Mouse (Mus musculus): ENCODE measurements around the gene Ttll9. TPM values are rescaled to one million over a fixed set of nuclear protein-coding genes. Genes with fewer than 3 reads are reported as not detected.

The Ttll9 gene
- polyA plus RNA-seq, 1 experiment from 2014 or later, result 1.2 TPM

DNA sequence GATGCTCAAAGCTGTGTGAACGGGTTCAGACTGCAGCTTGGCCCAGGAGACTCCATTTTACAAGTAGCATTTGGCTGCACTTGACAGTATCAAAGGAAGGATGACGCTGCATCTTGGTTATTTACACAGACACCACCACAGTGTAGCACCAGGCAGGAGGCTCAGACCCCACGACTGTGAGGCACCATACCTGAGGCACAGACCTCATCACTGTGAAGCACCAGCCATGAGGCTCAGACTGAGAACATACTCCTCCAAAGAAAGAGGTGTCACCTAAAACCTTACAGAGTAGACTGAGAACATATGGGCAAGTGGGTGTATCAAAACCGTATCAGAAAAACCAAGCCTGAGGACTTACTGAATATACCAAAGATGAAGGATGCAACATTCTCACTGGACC, 60.6 kb downstream of the Ttll9 start:
- Histone ChIP-seq H3K4me2 (no peak overlapping the region), H3K4me1 (no peaks in the 10 kb centered on the region; the same call in 1 of the 2 replicates), H3K36me3 (replicated peaks) (no peaks in the 10 kb centered on the region), H3K9ac (no peak overlapping the region), H3K27ac (no peak overlapping the region), H3K4me3 (replicated peaks) (no peak overlapping the region), H3K9me3 (no peaks in the 10 kb centered on the region), H3K27me3 (peaks cover 17% of the 10 kb centered on the region)
- ATAC-seq (ENCODE audit: low FRiP score), result no peak
- WGBS, result 71% methylated on average over 4 of the region's 4 CpGs

DNA sequence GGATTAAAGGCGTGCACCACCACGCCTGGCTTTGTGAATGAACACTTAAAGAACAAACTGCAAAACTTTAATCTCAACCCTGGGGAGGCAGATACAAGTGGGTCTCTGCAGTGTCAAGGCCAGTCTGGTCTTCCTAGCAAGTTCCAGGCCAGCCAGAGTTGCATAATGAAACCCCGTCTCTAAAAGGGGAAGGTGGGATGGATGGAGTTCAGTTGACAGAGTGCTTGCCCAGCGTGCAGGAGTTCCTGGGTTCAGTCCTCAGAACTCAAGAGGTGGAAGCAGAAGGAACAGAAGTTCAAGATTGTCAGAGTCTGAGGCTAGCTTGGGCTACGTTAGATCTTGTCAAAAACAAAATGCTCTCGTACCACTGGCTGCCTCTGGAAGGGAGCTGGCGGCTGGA, 63.8 kb downstream of the Ttll9 start:
- 85% methylated on average over 7 of the region's 7 CpGs for WGBS
- Histone ChIP-seq H3K4me3 (replicated peaks) (no peak overlapping the region), H3K27me3 (peaks cover 43% of the 10 kb centered on the region), H3K4me2 (no peak overlapping the region), H3K36me3 (replicated peaks) (no peaks in the 10 kb centered on the region), H3K9me3 (no peaks in the 10 kb centered on the region), H3K4me1 (peaks cover 6% of the 10 kb centered on the region; the same call in 1 of the 2 replicates), H3K9ac (no peak overlapping the region), H3K27ac (no peak overlapping the region)
- no peak for ATAC-seq (ENCODE audit: low FRiP score)

DNA sequence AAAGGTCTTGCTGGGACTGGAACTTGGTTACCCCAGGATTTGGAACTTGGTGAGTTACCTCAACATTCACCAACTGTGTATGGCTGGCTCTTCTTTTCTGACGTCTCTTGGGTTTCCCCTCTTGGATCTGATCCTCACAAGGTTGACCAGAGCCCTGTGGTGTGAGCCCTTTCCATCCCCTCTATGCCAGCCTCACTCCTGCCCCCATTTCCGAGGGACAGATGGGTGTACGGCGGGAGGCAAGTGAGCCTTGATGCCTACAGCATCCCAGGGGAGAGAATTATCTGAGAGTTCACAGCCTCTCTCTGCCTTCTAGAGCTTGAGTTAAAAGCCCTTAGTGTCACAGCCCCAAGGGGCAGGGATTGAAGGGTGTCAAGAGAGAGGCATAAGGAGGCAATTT, 65.2 kb downstream of the Ttll9 start:
- Histone ChIP-seq H3K4me1 (peaks cover 19% of the 10 kb centered on the region), H3K9ac (no peak overlapping the region), H3K27ac (no peak overlapping the region), H3K9me3 (no peaks in the 10 kb centered on the region), H3K4me3 (replicated peaks) (no peak overlapping the region), H3K4me2 (no peak overlapping the region), H3K36me3 (replicated peaks) (no peaks in the 10 kb centered on the region), H3K27me3 (peaks cover 57% of the 10 kb centered on the region)
- ATAC-seq (ENCODE audit: low FRiP score), result no peak
- 69% methylated on average over 4 of the region's 4 CpGs for WGBS

DNA sequence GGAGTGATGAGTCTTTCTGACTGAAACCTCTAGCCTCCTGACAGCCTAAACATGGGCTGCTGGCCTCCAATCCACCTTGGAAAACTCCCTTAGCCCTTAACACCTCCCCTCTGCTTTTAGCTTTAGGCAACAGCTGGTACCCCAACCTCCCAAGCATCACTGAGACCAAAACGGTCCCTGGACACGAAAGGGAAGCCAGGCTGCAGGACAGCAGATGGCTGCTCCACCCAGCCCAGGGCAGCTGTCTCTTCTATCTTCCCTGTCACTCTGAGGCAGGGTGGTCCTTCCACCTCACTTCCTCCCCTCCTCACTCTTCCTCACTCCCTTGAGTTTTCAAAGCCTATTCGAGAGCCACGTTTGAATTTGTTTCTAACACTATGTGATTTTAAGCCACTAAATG, 68.1 kb downstream of the Ttll9 start:
- no peak for ATAC-seq (ENCODE audit: low FRiP score)
- H3K9me3 ChIP-seq, result no peaks in the 10 kb centered on the region
- peaks cover 31% of the 10 kb centered on the region for H3K4me1 ChIP-seq
- WGBS, result 25% methylated on average over 4 of the region's 4 CpGs
- no peak overlapping the region for H3K9ac ChIP-seq
- no peak overlapping the region for H3K4me3 ChIP-seq (replicated peaks)
- no peak overlapping the region for H3K27ac ChIP-seq
- no peak overlapping the region for H3K4me2 ChIP-seq
- H3K36me3 ChIP-seq (replicated peaks), result no peaks in the 10 kb centered on the region
- H3K27me3 ChIP-seq, result peaks cover 68% of the 10 kb centered on the region

DNA sequence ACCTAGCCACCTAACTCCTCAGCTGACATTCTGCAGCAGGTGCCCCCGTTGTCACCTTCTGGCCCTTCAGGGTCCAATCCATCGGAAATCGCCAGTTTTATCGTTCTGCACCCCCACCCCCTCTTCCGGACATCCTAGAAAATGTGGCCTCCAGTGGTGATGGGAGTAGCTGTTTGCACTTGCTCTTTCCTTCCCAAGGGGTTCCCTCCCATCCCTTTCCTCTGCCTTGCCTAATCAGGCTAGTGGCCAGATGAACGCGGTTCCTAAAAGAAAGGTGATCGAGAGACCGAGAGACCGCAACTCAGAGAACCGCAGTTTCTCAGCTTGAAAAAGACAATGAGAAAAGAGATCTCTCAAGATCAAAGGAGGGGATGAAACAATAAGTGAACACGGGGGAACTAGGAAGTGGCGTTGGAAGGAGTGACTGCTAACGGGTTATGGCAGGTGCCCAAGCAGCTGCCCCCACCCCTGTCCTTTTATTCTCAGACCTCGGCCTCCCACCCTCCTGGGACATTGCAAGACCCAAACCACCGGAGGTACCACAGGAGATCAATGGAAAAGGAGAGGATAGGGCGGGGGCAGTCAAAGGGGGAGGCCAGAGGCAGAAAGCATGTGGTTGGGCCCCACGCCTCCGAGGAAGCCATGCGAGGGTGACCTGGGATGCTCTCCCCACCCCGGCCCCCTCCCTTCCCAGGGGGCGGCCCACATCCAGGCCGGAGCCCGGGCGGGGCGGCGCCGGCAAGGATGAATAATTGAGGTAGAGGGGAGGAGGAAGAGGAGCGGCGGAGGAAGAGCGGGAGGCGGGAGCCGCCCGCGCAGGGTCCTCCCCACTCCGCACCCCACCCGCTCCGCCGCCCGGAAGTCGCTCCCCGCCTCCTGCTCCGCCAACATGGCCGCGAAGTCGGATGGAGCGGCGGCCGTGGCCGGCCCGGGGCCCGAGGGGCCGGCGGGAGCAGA, 69.1 kb downstream of the Ttll9 start, which contains the start of gene Xkr7:
Xkr7 (plus strand) TSS at position 727 of the 957 bp plus-strand sequence.
- WGBS, result under 1% methylated on average over 29 of the region's 54 CpGs
- H3K4me3 ChIP-seq (replicated peaks), result peak within 1 kb of the TSS; percentile 61
- H3K9ac ChIP-seq, result peak within 1 kb of the TSS; percentile 64
- peaks cover 31% of the 10 kb centered on the region for H3K4me1 ChIP-seq
- H3K27me3 ChIP-seq, result peaks cover 69% of the 10 kb centered on the region
- peak within 1 kb of the TSS; percentile 81 for H3K4me2 ChIP-seq
- no peaks in the 10 kb centered on the region for H3K9me3 ChIP-seq
- H3K27ac ChIP-seq, result peak within 1 kb of the TSS; percentile 53
- no peaks in the 10 kb centered on the region for H3K36me3 ChIP-seq (replicated peaks)
- peak; percentile 84 for ATAC-seq (ENCODE audit: low FRiP score)

DNA sequence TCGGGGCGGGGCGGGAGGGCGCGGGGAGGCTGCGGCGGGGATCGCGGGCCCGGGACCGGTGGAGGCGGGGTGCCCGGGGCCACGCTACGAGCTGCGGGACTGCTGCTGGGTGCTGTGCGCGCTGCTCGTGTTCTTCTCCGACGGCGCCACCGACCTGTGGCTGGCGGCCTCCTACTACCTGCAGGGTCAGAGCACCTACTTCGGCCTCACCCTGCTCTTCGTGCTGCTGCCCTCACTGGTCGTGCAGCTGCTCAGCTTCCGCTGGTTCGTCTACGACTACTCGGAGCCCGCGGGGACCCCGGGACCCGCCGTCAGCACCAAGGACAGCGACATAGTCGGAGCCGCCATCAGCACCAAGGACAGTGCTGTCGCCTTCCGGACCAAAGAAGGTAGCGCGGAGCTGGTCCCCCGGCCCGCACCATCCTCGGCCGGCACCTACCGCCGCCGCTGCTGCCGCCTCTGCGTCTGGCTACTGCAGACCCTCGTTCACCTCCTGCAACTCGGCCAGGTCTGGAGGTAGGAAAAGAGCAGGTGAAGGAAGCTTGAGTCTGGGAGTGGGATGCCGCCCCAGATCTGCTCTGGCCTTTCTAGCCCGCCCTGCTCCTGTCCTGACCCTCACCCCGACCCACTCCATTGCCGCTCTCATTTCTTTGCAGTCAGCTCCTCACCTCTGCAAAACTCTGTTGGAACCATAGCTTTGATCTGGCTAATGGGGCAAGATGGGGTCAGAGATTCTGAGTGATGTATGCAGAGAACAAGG, 70.0 kb downstream of the Ttll9 start:
- 2% methylated on average over 48 of the region's 58 CpGs for WGBS
- peak overlapping the region; percentile 61 for H3K4me3 ChIP-seq (replicated peaks)
- peaks cover 72% of the 10 kb centered on the region for H3K27me3 ChIP-seq
- H3K9ac ChIP-seq, result peak overlapping the region; percentile 64
- H3K27ac ChIP-seq, result peak overlapping the region; percentile 53; the same call in 1 of the 2 replicates
- H3K9me3 ChIP-seq, result no peaks in the 10 kb centered on the region
- peaks cover 31% of the 10 kb centered on the region for H3K4me1 ChIP-seq
- H3K36me3 ChIP-seq (replicated peaks), result no peaks in the 10 kb centered on the region
- peak overlapping the region; percentile 81 for H3K4me2 ChIP-seq
- peak; percentile 78 for ATAC-seq (ENCODE audit: low FRiP score)

DNA sequence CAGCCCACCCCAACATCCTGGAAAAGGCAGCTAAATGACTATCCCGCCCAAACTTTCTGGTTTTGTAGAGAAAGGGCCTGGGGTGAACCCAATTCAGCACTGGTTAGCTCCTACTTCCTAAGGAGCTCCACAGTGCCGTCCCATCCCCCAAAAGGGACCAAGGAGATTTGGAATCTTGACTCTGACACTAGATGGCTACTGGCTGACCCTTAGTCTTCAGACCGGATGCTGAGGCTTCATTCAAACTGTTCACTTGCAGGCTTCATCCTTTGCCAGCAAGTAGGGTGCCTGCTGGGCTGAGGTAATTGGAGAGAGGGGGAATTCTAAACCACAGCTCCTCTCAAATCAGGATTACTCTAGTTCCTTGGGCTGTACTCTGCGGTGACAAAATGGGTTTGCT, 70.7 kb downstream of the Ttll9 start:
- no peaks in the 10 kb centered on the region for H3K9me3 ChIP-seq
- H3K9ac ChIP-seq, result no peak overlapping the region
- no peak overlapping the region for H3K27ac ChIP-seq
- ATAC-seq (ENCODE audit: low FRiP score), result no peak
- H3K4me1 ChIP-seq, result peaks cover 31% of the 10 kb centered on the region
- peaks cover 73% of the 10 kb centered on the region for H3K27me3 ChIP-seq
- no peaks in the 10 kb centered on the region for H3K36me3 ChIP-seq (replicated peaks)
- peak overlapping the region; percentile 81 for H3K4me2 ChIP-seq
- peak overlapping the region; percentile 61 for H3K4me3 ChIP-seq (replicated peaks)
- 6% methylated on average over 4 of the region's 4 CpGs for WGBS

DNA sequence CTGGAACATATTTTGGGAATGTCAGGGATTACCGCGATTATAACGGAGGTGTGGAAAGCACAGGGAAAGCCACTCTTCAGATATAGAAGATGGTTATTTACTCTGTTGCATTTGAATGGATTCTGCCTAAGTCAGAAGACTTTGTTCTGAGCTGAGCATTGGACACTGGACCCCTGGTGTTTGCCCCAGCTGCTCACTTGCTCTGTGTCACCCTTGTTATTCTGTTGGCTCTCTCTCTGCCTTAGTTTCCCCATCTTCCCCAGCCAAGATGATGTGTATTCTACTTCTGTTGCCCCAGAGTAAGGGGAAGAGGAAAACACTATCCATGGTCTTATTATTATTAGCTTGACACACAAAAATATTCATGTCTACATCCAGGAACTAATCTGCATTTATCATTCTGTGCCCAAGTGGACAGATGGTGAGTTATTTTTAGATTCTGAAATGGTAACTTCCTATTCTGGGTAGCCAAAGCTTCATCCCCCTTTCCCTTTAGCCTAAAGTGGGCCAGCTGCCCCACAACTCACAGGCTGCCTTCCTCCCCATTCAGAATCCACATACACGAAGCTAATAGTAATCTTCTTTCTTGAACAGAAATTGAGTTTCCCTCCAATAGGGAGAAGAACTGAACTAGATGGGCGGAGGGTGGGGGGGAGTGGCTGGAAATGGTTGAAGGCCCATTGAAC, 71.4 kb downstream of the Ttll9 start:
- H3K27ac ChIP-seq, result no peak overlapping the region
- no peak for ATAC-seq (ENCODE audit: low FRiP score)
- WGBS, result 65% methylated on average over 5 of the region's 5 CpGs
- H3K9me3 ChIP-seq, result no peaks in the 10 kb centered on the region
- H3K4me2 ChIP-seq, result peak overlapping the region; percentile 81
- peaks cover 35% of the 10 kb centered on the region for H3K4me1 ChIP-seq
- H3K36me3 ChIP-seq (replicated peaks), result no peaks in the 10 kb centered on the region
- H3K4me3 ChIP-seq (replicated peaks), result peak overlapping the region; percentile 61
- no peak overlapping the region for H3K9ac ChIP-seq
- peaks cover 77% of the 10 kb centered on the region for H3K27me3 ChIP-seq

DNA sequence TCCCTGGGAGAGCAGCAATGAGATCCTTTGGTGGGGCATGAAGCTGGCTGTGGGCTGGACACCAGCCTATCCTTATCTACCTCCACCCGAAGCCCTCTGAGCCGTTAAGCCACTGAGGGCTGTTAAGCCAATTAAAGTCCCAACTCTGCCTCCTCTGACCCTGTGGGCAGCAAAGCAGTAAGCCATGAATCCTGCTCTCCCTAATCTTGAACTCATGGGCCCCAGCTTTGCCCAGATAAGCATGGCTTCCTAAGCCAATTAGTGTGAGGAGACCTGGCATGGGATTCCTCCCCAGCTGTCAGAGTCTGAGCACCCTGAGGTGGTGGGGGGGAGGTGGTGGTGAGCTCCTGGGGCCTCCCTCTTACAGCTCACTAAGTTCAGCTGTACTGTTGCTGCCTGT, 74.4 kb downstream of the Ttll9 start:
- 7% methylated on average over 2 of the region's 2 CpGs for WGBS
- no peak overlapping the region for H3K4me2 ChIP-seq
- no peaks in the 10 kb centered on the region for H3K36me3 ChIP-seq (replicated peaks)
- H3K27me3 ChIP-seq, result peaks cover 48% of the 10 kb centered on the region
- H3K9ac ChIP-seq, result no peak overlapping the region
- H3K9me3 ChIP-seq, result no peaks in the 10 kb centered on the region
- ATAC-seq (ENCODE audit: low FRiP score), result no peak
- no peak overlapping the region for H3K4me3 ChIP-seq (replicated peaks)
- no peak overlapping the region for H3K27ac ChIP-seq
- H3K4me1 ChIP-seq, result peaks cover 23% of the 10 kb centered on the region

DNA sequence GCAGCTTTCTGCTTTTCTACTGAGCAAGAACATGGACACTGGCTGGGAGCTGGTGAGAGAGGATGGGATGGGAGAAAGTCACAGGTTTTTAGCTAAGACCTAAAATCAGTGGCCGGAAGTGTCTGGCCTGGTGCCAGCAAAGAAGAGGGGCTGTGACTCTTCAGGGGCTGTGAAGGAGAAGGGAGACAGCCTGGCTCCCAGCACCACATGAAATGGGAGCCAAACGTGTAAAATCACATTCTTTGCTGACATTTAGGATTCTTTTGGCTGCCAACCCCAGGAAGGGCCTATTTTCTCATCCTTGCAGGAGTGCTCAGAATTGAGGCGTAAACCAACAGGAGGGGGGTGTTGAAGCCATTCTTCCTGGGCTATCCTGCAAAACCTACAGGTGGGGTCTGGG, 81.6 kb downstream of the Ttll9 start:
- WGBS, result 67% methylated on average over 3 of the region's 3 CpGs
- no peak overlapping the region for H3K4me2 ChIP-seq
- no peaks in the 10 kb centered on the region for H3K9me3 ChIP-seq
- H3K9ac ChIP-seq, result no peak overlapping the region
- H3K27ac ChIP-seq, result no peak overlapping the region
- H3K27me3 ChIP-seq, result 0 out of 2 replicates have a peak, but pooled peaks cover 11% of the 10 kb centered on the region
- no peak overlapping the region for H3K4me3 ChIP-seq (replicated peaks)
- peaks cover 13% of the 10 kb centered on the region for H3K4me1 ChIP-seq
- no peak for ATAC-seq (ENCODE audit: low FRiP score)
- H3K36me3 ChIP-seq (replicated peaks), result no peaks in the 10 kb centered on the region

DNA sequence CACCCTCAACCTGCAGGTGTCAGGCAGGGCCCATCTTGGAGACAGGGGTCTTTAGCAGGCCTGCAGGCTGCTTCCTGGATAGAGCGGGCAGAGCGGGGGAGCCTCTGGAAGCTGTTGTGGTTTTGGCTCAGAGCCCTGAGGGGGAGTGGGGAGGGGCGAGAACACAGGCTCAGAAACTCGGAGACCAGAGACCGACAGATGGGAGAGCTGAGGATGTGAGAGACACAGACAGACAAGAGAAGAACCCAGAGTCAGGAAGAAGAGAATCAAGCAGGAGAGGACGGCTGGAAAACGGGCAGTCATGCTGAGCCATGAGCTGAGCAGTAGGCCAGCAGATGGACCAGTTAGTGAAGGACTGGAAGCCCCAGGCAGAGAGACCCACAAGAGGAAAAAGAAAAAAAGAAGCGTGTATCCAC, 83.6 kb downstream of the Ttll9 start:
- Histone ChIP-seq H3K4me2 (no peak overlapping the region), H3K9me3 (no peaks in the 10 kb centered on the region), H3K4me3 (replicated peaks) (no peak overlapping the region), H3K27ac (peak overlapping the region; percentile 81), H3K36me3 (replicated peaks) (no peaks in the 10 kb centered on the region), H3K27me3 (peaks cover 21% of the 10 kb centered on the region), H3K4me1 (peaks cover 20% of the 10 kb centered on the region), H3K9ac (no peak overlapping the region)
- 45% methylated on average over 8 of the region's 8 CpGs for WGBS
- peak; percentile 53; the same call in 1 of the 2 replicates for ATAC-seq (ENCODE audit: low FRiP score)

Measured in forebrain, embryonic 12.5 days (tissue).